Mouse (Mus musculus) MEL (cell line): ENCODE measurements around the gene Cbln1.

Source experiments
- BHLHE40 ChIP-seq: IDR thresholded peaks from 2 replicates; pipeline ENCODE4 v1.6.1; 2012; ENCODE audit warnings: low read depth, mild to moderate bottlenecking, inconsistent platforms, low read length, improper control_type of control experiment, borderline replicate concordance
- CHD1 ChIP-seq: IDR thresholded peaks from 2 replicates; pipeline ENCODE4 v1.6.1; 2012; ENCODE audit warnings: low read depth, mild to moderate bottlenecking, inconsistent platforms, low read length, improper control_type of control experiment
- CHD2 ChIP-seq: IDR thresholded peaks from 2 replicates; pipeline ENCODE4 v1.6.1; 2011; ENCODE audit warnings: low read length, improper control_type of control experiment
- CTCF ChIP-seq, 3 experiments: IDR thresholded peaks in 2 of 3; conservative IDR thresholded peaks in 1 of 3; 2 replicates each; pipeline ENCODE4 v1.5.1; 2011 to 2012; ENCODE audit warnings: low read length in 3 of 3, low read depth in 2 of 3, mild to moderate bottlenecking in 2 of 3, improper control_type of control experiment in 1 of 3, inconsistent platforms in 1 of 3, mixed read lengths in 1 of 3, moderate library complexity in 1 of 3; ENCODE audit not compliant: control insufficient read depth in 1 of 3, insufficient read depth in 1 of 3, poor library complexity in 1 of 3, severe bottlenecking in 1 of 3
- EP300 ChIP-seq, 2 experiments: IDR thresholded peaks; 2 replicates each; pipeline ENCODE4 v1.6.1; 2011; ENCODE audit warnings: improper control_type of control experiment in 2 of 2, low read length in 2 of 2, low read depth in 1 of 2, mild to moderate bottlenecking in 1 of 2
- GATA1 ChIP-seq: IDR thresholded peaks from 2 replicates; pipeline ENCODE4 v1.6.1; 2011; ENCODE audit warnings: low read depth, low read length, improper control_type of control experiment
- MEF2A ChIP-seq: IDR thresholded peaks from 2 replicates; pipeline ENCODE4 v1.6.1; 2014; ENCODE audit warnings: low read depth, mild to moderate bottlenecking, inconsistent platforms, low read length, improper control_type of control experiment; ENCODE audit not compliant: poor library complexity, insufficient replicate concordance, severe bottlenecking; ENCODE audit errors: extremely low read depth
- MYC ChIP-seq: IDR thresholded peaks from 2 replicates; pipeline ENCODE4 v1.6.1; 2011; ENCODE audit warnings: low read depth, mild to moderate bottlenecking, low read length, improper control_type of control experiment, moderate library complexity
- POLR2A ChIP-seq, 2 experiments: IDR thresholded peaks; 2 replicates each; pipeline ENCODE4 v1.6.1; 2011 to 2012; ENCODE audit warnings: low read length in 2 of 2, mild to moderate bottlenecking in 2 of 2, control low read depth in 1 of 2, improper control_type of control experiment in 1 of 2, low read depth in 1 of 2, moderate library complexity in 1 of 2; ENCODE audit not compliant: control insufficient read depth in 1 of 2, insufficient read depth in 1 of 2, poor library complexity in 1 of 2
- POLR2AphosphoS2 ChIP-seq: IDR thresholded peaks from 2 replicates; pipeline ENCODE4 v1.6.1; 2011; ENCODE audit warnings: low read length, improper control_type of control experiment
- RCOR1 ChIP-seq: IDR thresholded peaks from 2 replicates; pipeline ENCODE4 v1.6.1; 2012; ENCODE audit warnings: low read depth, mild to moderate bottlenecking, inconsistent platforms, low read length, improper control_type of control experiment
- UBTF ChIP-seq: IDR thresholded peaks from 2 replicates; pipeline ENCODE4 v1.6.1; 2012; ENCODE audit warnings: low read depth, mild to moderate bottlenecking, inconsistent platforms, low read length, improper control_type of control experiment, moderate library complexity, borderline replicate concordance; ENCODE audit not compliant: insufficient read depth
- USF2 ChIP-seq, 2 experiments: IDR thresholded peaks; 2 replicates each; pipeline ENCODE4 v1.6.1; 2011 to 2012; ENCODE audit warnings: improper control_type of control experiment in 2 of 2, low read length in 2 of 2, borderline replicate concordance in 1 of 2, inconsistent platforms in 1 of 2, low read depth in 1 of 2, mild to moderate bottlenecking in 1 of 2; ENCODE audit not compliant: insufficient read depth in 1 of 2

GRCm38 (mm10) chr8:87469931-87470833 is 2.2 kb downstream of the Cbln1 start:
- no peak for TF ChIP-seq EP300 (IDR thresholded peaks at IDR 0.05; ENCODE audit: low read depth in 1 of 2, low read length in 2 of 2)
- no peak for TF ChIP-seq MYC
- no peak for TF ChIP-seq MEF2A
- no peak for TF ChIP-seq CTCF (IDR thresholded peaks at IDR 0.05 in 2 of 3, conservative IDR thresholded peaks at IDR 0.05 in 1 of 3; ENCODE audit: control insufficient read depth in 1 of 3, insufficient read depth in 1 of 3, low read depth in 2 of 3, low read length in 3 of 3, poor library complexity in 1 of 3, severe bottlenecking in 1 of 3)
- no peak for TF ChIP-seq USF2 (IDR thresholded peaks at IDR 0.05; ENCODE audit: borderline replicate concordance in 1 of 2, insufficient read depth in 1 of 2, low read depth in 1 of 2, low read length in 2 of 2)
- no peak for TF ChIP-seq POLR2AphosphoS2
- no peak for TF ChIP-seq POLR2A (IDR thresholded peaks at IDR 0.05; ENCODE audit: control insufficient read depth in 1 of 2, insufficient read depth in 1 of 2, low read depth in 1 of 2, low read length in 2 of 2, poor library complexity in 1 of 2)
- no peak for TF ChIP-seq RCOR1
- no peak for TF ChIP-seq BHLHE40
- no peak for TF ChIP-seq CHD1
- no peak for TF ChIP-seq CHD2
- TF ChIP-seq GATA1, result no peak
- no peak for TF ChIP-seq UBTF
